Mouse (Mus musculus) stomach, embryonic 15.5 days (tissue): ENCODE results near the gene Stpg4. TPM values are rescaled to one million over a fixed set of nuclear protein-coding genes. Genes with fewer than 3 reads are reported as not detected.

Experiments
- ATAC-seq: fragments of 200-750 bp; cut with Nextera tagmentation; 2 replicates; pipeline ENCODE4 v1.8.0; 2017; ENCODE audit warnings: low read depth, moderate number of reproducible peaks, moderate TSS enrichment; ENCODE audit not compliant: insufficient read depth, low FRiP score
- H3K27ac ChIP-seq: fragments of 300-500 bp; sonication (generic); 2 replicates; pipeline ENCODE4 v1.5.1; 2015; ENCODE audit warnings: mild to moderate bottlenecking, inconsistent platforms
- H3K27me3 ChIP-seq: fragments of 300-500 bp; sonication (generic); replicated peaks from 2 replicates; pipeline ENCODE4 v1.6.1; 2015; ENCODE audit warnings: inconsistent platforms
- H3K36me3 ChIP-seq: fragments of 300-500 bp; sonication (generic); 2 replicates; pipeline ENCODE4 v1.6.1; 2015; ENCODE audit warnings: inconsistent platforms
- H3K4me1 ChIP-seq: fragments of 300-500 bp; sonication (generic); 2 replicates; pipeline ENCODE4 v1.6.1; 2015; ENCODE audit warnings: inconsistent platforms
- H3K4me2 ChIP-seq: fragments of 300-500 bp; sonication (generic); 2 replicates; pipeline ENCODE4 v1.6.1; 2015; ENCODE audit warnings: mild to moderate bottlenecking, inconsistent platforms
- H3K4me3 ChIP-seq: fragments of 300-500 bp; sonication (generic); replicated peaks from 2 replicates; pipeline ENCODE4 v1.5.1; 2015; ENCODE audit warnings: inconsistent platforms
- H3K9ac ChIP-seq: fragments of 300-500 bp; sonication (generic); 2 replicates; pipeline ENCODE4 v1.6.1; 2015; ENCODE audit warnings: inconsistent platforms
- H3K9me3 ChIP-seq: fragments of 300-500 bp; sonication (generic); 2 replicates; pipeline ENCODE4 v1.6.1; 2016; ENCODE audit warnings: inconsistent platforms
- WGBS: fragments of 180-500 bp; shearing (Covaris S2); methylation state at CpG from one replicate; pipeline ENCODE4 v1.1.7; 2015; 5-methylcytosine and 5-hydroxymethylcytosine counted together
- polyA plus RNA-seq: library from polyadenylated mRNA; unstranded; fragments of >200 nt; fragmentation: Nextera tagmentation; extraction: Ambion mirVana; gene quantifications from 2 replicates; pipeline ENCODE4 v1.2.1, GENCODE M21; 2015

Gene Stpg4
- polyA plus RNA-seq, 1 experiment from 2014 or later = not detected

GRCm38 (mm10) chr17:87343060-87343703, 84.4 kb downstream of the Stpg4 start:
- H3K27me3 ChIP-seq = no peaks in the 10 kb centered on the region
- no peak for ATAC-seq

More at GRCm38 (mm10) chr17:87343060-87343703, 84.4 kb downstream of the Stpg4 start:
- 72% methylated on average over 8 of the region's 8 CpGs for WGBS
- Histone ChIP-seq H3K36me3 (no peaks in the 10 kb centered on the region), H3K4me1 (no peaks in the 10 kb centered on the region), H3K4me3 (no peak overlapping the region), H3K4me2 (no peak overlapping the region), H3K9ac (no peak overlapping the region), H3K9me3 (no peaks in the 10 kb centered on the region), H3K27ac (no peak overlapping the region)

Other genes with a start within 250 kb of the Stpg4 start
- gene Mcfd2, start 161.8 kb downstream of the Stpg4 start, polyA plus RNA-seq = 130 and 142 TPM in 2 replicates
- 12.2 and 13.1 TPM in 2 replicates for gene Ttc7, start 144.9 kb downstream of the Stpg4 start, polyA plus RNA-seq
- gene Calm2, start 19.2 kb upstream of the Stpg4 start, polyA plus RNA-seq = 879 and 956 TPM in 2 replicates
- gene Epcam, start 208.2 kb upstream of the Stpg4 start, polyA plus RNA-seq = 495 and 535 TPM in 2 replicates
- 64.0 and 71.4 TPM in 2 replicates for gene Msh2, start 244.6 kb upstream of the Stpg4 start, polyA plus RNA-seq